Mouse (Mus musculus) left cerebral cortex, postnatal 36 days (tissue): Measurements from ENCODE around the gene Plekha5. TPM values are rescaled to one million over a fixed set of nuclear protein-coding genes. Genes with fewer than 3 reads are reported as not detected.
"Not testable (repeated sequence)": the region's sequence is repeated elsewhere in the genome, so short reads cannot be mapped to it uniquely, and the experiment has no call there.

ENCODE experiments used
- DNase-seq, 2 experiments: peaks; one replicate each; pipeline ENCODE4 v3.0.0; 2021 to 2022; ENCODE audit warnings: low spot score in 2 of 2, mixed read lengths in 1 of 2
- intact Hi-C: fragments of 180-260 bp; cut with DNase I; formaldehyde crosslinking; loops from one replicate; pipeline ENCODE4 v1.15.1; 2025
- total RNA-seq, 2 experiments: library from RNA; stranded (reverse); gene quantifications; 2 replicates each; pipeline ENCODE4 v1.2.3; 2021

Gene Plekha5
- total RNA-seq, 2 experiments from 2014 or later: 99.6 to 119 TPM

- intact Hi-C loops: no loop called here
- no peak for DNase-seq
These were observed 173.8 kb downstream of the Plekha5 start for GRCm38 (mm10) chr6:140597381-140598329.

- DNase-seq: no peak
- intact Hi-C loops: no loop called here
These were observed 174.7 kb downstream of the Plekha5 start for GRCm38 (mm10) chr6:140598516-140598915.

DNA sequence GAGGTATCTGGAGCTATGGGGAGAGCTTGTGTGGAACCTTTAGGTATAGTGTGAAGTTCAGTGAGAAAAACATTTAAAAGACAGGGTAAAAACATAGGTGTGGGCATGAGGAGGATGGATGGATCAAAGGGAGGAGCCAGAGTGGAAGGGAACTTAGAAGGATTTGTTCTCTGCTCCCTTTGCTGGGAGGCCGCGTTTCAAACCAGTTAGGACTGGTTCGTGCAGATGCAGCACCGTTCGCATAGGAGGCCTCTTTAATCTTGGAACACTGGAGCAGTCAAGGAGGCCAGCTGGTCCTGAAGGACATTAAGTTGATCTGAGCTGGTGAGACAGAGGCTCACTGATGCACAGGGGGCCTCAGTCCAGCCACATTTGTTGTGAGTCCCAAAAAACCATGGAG is 175.5 kb downstream of the Plekha5 start:
- intact Hi-C loops: no loop called here
- DNase-seq: no peak

GRCm38 (mm10) chr6:140600671-140601070 is 176.8 kb downstream of the Plekha5 start:
- not testable (repeated sequence) for DNase-seq

GRCm38 (mm10) chr6:140601175-140601574 is 177.3 kb downstream of the Plekha5 start:
- intact Hi-C loops: no loop called here
- DNase-seq: no peak

More at GRCm38 (mm10) chr6:140600671-140601070, 176.8 kb downstream of the Plekha5 start:
- intact Hi-C loops: not testable (repeated sequence)

GRCm38 (mm10) chr6:140603228-140603944 is 179.5 kb downstream of the Plekha5 start:
- intact Hi-C loops: no loop called here
- no peak for DNase-seq

GRCm38 (mm10) chr6:140605173-140605572 is 181.3 kb downstream of the Plekha5 start:
- intact Hi-C loops, DNase-seq: not testable (repeated sequence)

GRCm38 (mm10) chr6:140605732-140606131 is 181.9 kb downstream of the Plekha5 start:
- DNase-seq: no peak
- intact Hi-C loops: no loop called here

GRCm38 (mm10) chr6:140606534-140606933 is 182.7 kb downstream of the Plekha5 start:
- no peak for DNase-seq
- intact Hi-C loops: no loop called here

- intact Hi-C loops: no loop called here
These were observed 184.8 kb downstream of the Plekha5 start for GRCm38 (mm10) chr6:140608666-140609065.

GRCm38 (mm10) chr6:140609533-140609932 is 185.7 kb downstream of the Plekha5 start:
- intact Hi-C loops: no loop called here
- DNase-seq: no peak

More at GRCm38 (mm10) chr6:140608666-140609065, 184.8 kb downstream of the Plekha5 start:
- no peak for DNase-seq

GRCm38 (mm10) chr6:140610117-140610516 is 186.3 kb downstream of the Plekha5 start:
- no peak for DNase-seq
- intact Hi-C loops: no loop called here

GRCm38 (mm10) chr6:140611282-140611681 is 187.4 kb downstream of the Plekha5 start:
- intact Hi-C loops: no loop called here
- no peak for DNase-seq

DNA sequence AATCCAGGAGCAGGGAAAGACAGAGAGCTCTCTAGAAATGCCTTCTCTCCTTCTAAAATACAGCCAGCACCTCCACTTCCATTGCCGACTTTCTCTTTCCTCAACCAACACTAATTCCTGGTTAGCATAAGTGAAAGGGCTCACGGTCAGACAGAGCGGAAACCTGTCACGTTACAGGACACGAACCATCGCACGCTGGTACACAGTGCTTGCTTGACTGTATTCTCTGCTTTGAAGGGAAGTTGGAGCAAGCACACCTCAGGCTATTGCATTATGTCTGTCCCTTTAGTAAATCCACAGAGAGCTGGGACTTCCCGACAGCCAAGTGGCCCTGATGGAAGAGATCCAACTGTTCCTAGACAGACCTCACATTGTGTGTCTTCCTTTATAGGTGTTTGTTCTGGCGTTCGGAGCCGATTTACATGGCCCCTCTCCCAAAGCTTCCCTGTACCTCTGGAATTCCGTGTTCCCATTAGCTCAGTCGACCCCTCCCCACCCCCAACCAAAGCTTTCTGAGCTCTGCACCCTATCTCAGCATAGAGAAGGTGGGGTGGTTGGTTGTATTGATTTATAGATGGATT is 188.1 kb downstream of the Plekha5 start:
- intact Hi-C loops: no loop called here
- no peak for DNase-seq

GRCm38 (mm10) chr6:140613822-140614221 is 190.0 kb downstream of the Plekha5 start:
- intact Hi-C loops: no loop called here

DNA sequence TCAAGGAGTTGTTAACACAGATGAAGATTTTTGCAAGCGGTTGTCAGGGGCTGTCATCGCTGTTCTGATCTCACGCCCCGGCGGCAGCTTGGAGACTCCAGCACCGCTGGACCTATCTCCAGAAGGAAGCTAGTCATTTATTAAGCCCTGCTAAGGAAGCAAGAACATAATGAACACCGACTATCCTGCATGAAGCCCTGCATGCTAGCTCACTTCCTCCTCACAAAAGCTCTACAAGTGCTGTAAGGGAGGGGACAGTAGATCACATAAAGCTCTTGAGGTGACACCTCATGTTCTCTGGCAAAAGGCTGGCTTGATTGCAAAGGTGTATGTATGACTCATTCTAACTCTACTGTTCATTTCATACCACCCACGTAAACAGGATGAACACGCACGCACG is 190.9 kb downstream of the Plekha5 start:
- no peak for DNase-seq
- intact Hi-C loops: no loop called here

More at GRCm38 (mm10) chr6:140613822-140614221, 190.0 kb downstream of the Plekha5 start:
- no peak for DNase-seq

DNA sequence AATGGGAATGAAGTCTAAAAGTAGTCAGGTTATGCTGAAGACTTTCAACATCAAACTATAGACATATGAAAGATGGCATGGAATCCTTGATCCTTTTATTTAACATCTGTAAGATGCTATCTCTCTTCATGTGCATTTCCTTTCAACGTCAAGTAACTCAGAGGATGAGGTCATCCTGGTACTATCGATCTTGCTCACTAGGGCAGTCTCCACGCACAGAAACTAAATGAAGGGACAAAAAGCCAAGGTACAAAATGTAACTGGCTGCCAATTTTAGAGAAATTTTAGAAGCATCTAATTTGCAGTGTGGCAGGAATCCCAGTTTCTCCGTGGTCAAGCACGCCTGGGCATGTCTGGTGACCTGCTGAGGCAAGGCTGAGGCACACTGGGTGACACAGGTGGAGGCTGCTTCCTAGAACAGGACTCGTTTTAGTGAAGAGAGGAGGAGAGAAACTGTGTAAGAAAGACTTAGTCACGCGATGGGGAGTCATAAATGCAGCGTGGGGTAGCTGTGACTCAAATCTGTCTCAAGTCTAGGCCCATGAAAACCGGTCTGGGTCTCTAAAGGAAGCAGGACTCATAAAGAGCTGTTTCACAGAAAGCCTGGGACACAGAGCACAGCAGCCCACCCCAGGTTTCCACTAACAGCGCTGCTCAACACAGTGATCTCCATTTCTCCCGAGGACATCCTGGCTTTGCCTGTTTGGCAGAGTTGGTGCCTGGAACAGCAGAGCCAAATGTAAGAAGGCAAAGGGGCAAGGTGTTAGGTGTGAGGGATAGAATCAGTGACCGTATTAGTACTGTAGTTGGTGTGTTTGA is 196.9 kb downstream of the Plekha5 start:
- no peak for DNase-seq
- intact Hi-C loops: loop anchor here (5.0 kb wide), 1 partner anchor 143 kb away; no protein-coding TSS in a partner anchor

DNA sequence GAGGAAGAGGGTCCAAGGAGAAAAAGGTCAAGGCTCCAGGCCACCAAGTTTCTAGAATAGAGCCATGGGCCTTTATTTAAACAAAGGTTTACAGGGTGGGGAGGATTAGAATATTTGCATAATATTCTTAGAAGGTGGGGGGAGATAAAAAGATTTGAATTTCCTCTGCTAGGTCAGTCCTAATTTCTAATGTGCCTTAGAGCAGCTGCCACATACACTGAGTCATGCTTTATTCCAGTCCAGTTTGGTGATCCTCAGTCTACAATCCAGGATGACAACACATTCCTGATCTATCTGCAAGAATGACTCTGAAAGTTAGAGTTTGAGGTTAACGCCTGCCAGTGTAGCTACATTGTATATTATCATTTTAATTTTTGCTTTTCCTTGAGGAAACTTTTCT is 197.8 kb downstream of the Plekha5 start:
- intact Hi-C loops: loop anchor here (5.0 kb wide), 1 partner anchor 144 kb away; no protein-coding TSS in a partner anchor
- no peak for DNase-seq
